Mouse (Mus musculus) monocyte, adult 5-6 weeks (primary cell): ENCODE measurements around the gene Tbc1d19. TPM values are rescaled to one million over a fixed set of nuclear protein-coding genes. Genes with fewer than 3 reads are reported as not detected.

ENCODE experiments used
- ATAC-seq: fragments of 153-309, 156-312 bp; replicated peaks from 2 replicates; pipeline ENCODE4 v1.8.0; 2017; ENCODE audit warnings: mild to moderate bottlenecking; ENCODE audit not compliant: low TSS enrichment, insufficient number of reproducible peaks, severe bottlenecking, poor library complexity, low FRiP score
- total RNA-seq: library from RNA; stranded (forward); fragments of 200-1000, 200-491, 200-594 nt; gene quantifications from 3 replicates; pipeline ENCODE4 v1.2.3, GENCODE M21; 2017

The Tbc1d19 gene
- total RNA-seq, 1 experiment from 2014 or later, result 4.4 TPM

- no peak for ATAC-seq
Observed at GRCm38 (mm10) chr5:53943321-53943857, 134.0 kb downstream of the Tbc1d19 start.

- ATAC-seq, result no peak
Observed at GRCm38 (mm10) chr5:53946747-53947146, 137.3 kb downstream of the Tbc1d19 start.

- ATAC-seq, result no peak
Observed at GRCm38 (mm10) chr5:53947549-53948183, 138.3 kb downstream of the Tbc1d19 start.

GRCm38 (mm10) chr5:53948606-53949266 lies 139.3 kb downstream of the Tbc1d19 start:
- ATAC-seq, result no peak

- no peak for ATAC-seq
Observed at GRCm38 (mm10) chr5:53950189-53950588, 140.8 kb downstream of the Tbc1d19 start.

- ATAC-seq, result no peak
Observed at GRCm38 (mm10) chr5:53953216-53953615, 143.8 kb downstream of the Tbc1d19 start.

Other genes with a start within 250 kb of the Tbc1d19 start
- gene Cckar, start 101.9 kb upstream of the Tbc1d19 start, total RNA-seq, result not detected in 3 replicates
- gene Stim2, start 188.9 kb downstream of the Tbc1d19 start, total RNA-seq, result 49.7 to 63.6 TPM (median 59.8 TPM) in 3 replicates